Mouse (Mus musculus) limb, embryonic 13.5 days (tissue): ENCODE data around the gene Zfp275. TPM values are rescaled to one million over a fixed set of nuclear protein-coding genes. Genes with fewer than 3 reads are reported as not detected.
"Not testable (repeated sequence)": the region's sequence is repeated elsewhere in the genome, so short reads cannot be mapped to it uniquely, and the experiment has no call there.

Experiments
- ATAC-seq: fragments of 200-750 bp; cut with Nextera tagmentation; 2 replicates; pipeline ENCODE4 v1.8.0; 2017; ENCODE audit warnings: low read depth, moderate number of reproducible peaks, moderate TSS enrichment; ENCODE audit not compliant: low FRiP score
- H3K27ac ChIP-seq: fragments of 300-500 bp; sonication (generic); 2 replicates; pipeline ENCODE4 v1.5.1; 2015; ENCODE audit warnings: inconsistent platforms, mild to moderate bottlenecking, moderate library complexity
- H3K27me3 ChIP-seq: fragments of 300-500 bp; sonication (generic); 2 replicates; pipeline ENCODE4 v1.6.1; 2015; ENCODE audit warnings: mild to moderate bottlenecking, inconsistent platforms
- H3K36me3 ChIP-seq: fragments of 300-500 bp; sonication (generic); 2 replicates; pipeline ENCODE4 v1.6.1; 2015; ENCODE audit warnings: inconsistent platforms, mild to moderate bottlenecking, moderate library complexity
- H3K4me1 ChIP-seq: fragments of 300-500 bp; sonication (generic); 2 replicates; pipeline ENCODE4 v1.6.1; 2015; ENCODE audit warnings: inconsistent platforms
- H3K4me2 ChIP-seq: fragments of 300-500 bp; sonication (generic); replicated peaks from 2 replicates; pipeline ENCODE4 v1.6.1; 2015; ENCODE audit warnings: inconsistent platforms, mild to moderate bottlenecking, moderate library complexity
- H3K4me3 ChIP-seq: fragments of 300-500 bp; sonication (generic); 2 replicates; pipeline ENCODE4 v1.5.1; 2015; ENCODE audit warnings: moderate library complexity, mild to moderate bottlenecking, inconsistent platforms
- H3K9ac ChIP-seq: fragments of 300-500 bp; sonication (generic); 2 replicates; pipeline ENCODE4 v1.6.1; 2015; ENCODE audit warnings: mild to moderate bottlenecking, inconsistent platforms
- H3K9me3 ChIP-seq: fragments of 300-500 bp; sonication (generic); 2 replicates; pipeline ENCODE4 v1.6.1; 2016; ENCODE audit warnings: inconsistent platforms
- WGBS: fragments of 180-500 bp; shearing (Covaris S2); methylation state at CpG from one replicate; pipeline ENCODE4 v1.1.7; 2015; 5-methylcytosine and 5-hydroxymethylcytosine counted together
- polyA plus RNA-seq: library from polyadenylated mRNA; unstranded; fragments of >200 nt; fragmentation: Nextera tagmentation; extraction: Ambion mirVana; gene quantifications from 2 replicates; pipeline ENCODE4 v1.2.1, GENCODE M21; 2015

Zfp275 gene
- polyA plus RNA-seq: 19.6 and 23.3 TPM in 2 replicates

- H3K4me3 ChIP-seq: peak within 1 kb of the TSS; percentile 64
- H3K36me3 ChIP-seq: no peaks in the 10 kb centered on the region; the same call in 1 of the 2 replicates
- no peaks in the 10 kb centered on the region for H3K9me3 ChIP-seq
- H3K4me2 ChIP-seq: peak within 1 kb of the TSS; percentile 64
- H3K4me1 ChIP-seq: peaks cover 12% of the 10 kb centered on the region
- H3K27me3 ChIP-seq: peaks cover 15% of the 10 kb centered on the region; the same call in 1 of the 2 replicates
- WGBS: 10% methylated on average over 37 of the region's 37 CpGs
- H3K9ac ChIP-seq: peak within 1 kb of the TSS; percentile 80
- H3K27ac ChIP-seq: peak within 1 kb of the TSS; percentile 67
- ATAC-seq: peak; percentile 96
Observed at GRCm38 (mm10) chrX:73342483-73342895, at the start of gene Zfp275. Zfp275 (plus strand) TSS chrX:73342621.

DNA sequence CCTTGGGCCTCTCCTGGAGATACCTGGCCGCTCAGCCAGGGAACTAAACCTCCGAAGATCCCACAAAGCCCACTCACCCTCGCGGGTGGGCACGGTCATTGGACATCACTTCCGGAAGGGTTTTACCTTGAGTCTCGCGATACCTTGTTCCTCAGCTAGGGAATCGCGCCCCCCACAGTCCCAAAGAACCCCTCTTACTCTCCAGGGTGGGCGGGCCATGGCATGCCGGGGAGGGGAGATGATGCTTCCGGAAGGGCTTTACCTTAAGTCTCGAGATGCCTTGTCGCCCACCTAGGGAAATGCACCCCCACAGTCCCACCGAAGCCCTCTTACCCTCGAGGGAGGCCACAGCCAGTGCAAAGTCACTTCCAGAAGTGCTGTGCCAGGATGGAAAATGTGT is 49.5 kb upstream of the Zfp275 start, which contains the start of the genes Xlr5a and Xlr5c:
Gene Xlr5a, minus strand, starts transcription at position 101 of the 400 bp plus-strand sequence.
Gene Xlr5c, minus strand, starts transcription at position 101 of the 400 bp plus-strand sequence.
- H3K27me3 ChIP-seq, H3K4me2 ChIP-seq, H3K27ac ChIP-seq, H3K9me3 ChIP-seq, H3K36me3 ChIP-seq, H3K9ac ChIP-seq, H3K4me1 ChIP-seq, ATAC-seq, H3K4me3 ChIP-seq: not testable (repeated sequence)
- WGBS: 95% methylated on average over 13 of the region's 17 CpGs

DNA sequence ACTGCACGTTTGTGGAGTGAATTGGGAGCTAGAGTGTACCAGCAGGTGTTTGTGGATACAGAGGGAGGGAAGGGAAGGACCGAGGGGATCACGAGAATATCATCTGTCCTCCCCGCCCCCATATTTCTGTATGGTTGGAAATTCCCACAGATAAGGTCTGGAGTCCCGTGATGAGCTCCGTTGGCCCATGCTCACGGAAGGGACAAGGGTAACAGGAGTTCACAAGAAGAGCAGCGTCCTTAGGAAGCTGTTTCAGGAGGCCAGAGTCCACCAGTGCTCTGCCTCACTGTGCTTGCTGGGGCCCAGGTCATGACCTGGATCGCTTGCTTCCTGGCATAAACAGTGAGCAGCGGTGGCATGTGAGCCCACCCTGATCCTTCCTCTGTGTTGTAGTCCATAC is 46.7 kb upstream of the Zfp275 start:
- not testable (repeated sequence) for H3K4me2 ChIP-seq, H3K36me3 ChIP-seq, H3K27me3 ChIP-seq, H3K9ac ChIP-seq, H3K4me1 ChIP-seq, ATAC-seq, H3K27ac ChIP-seq, H3K4me3 ChIP-seq, H3K9me3 ChIP-seq
- WGBS: 66% methylated on average over 10 of the region's 10 CpGs

DNA sequence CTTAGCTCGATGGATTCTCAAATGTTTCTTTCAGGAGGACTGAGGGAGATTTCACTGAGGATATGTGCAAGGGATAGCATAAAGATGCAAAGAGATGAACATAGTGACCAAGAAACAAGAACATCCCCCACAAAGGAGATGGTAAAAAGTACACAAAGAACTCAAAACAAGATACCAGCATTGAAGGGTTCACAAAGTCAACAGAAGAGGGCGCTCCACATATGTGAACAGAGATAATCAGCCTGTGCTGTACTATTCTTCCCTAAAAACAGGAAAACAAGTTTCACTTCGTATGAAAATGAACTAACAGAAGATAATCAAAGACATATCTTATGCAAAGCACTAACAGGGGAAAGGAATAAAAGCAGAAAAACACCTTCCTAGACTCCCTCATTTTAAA is 29.9 kb upstream of the Zfp275 start:
- no peak overlapping the region for H3K4me3 ChIP-seq
- H3K4me1 ChIP-seq: no peaks in the 10 kb centered on the region
- no peak overlapping the region for H3K27ac ChIP-seq
- H3K27me3 ChIP-seq: no peaks in the 10 kb centered on the region
- no peaks in the 10 kb centered on the region for H3K9me3 ChIP-seq
- no peak overlapping the region for H3K4me2 ChIP-seq
- no peak overlapping the region for H3K9ac ChIP-seq
- no peak for ATAC-seq
- H3K36me3 ChIP-seq: no peaks in the 10 kb centered on the region
- 30% methylated on average over 3 of the region's 3 CpGs for WGBS

DNA sequence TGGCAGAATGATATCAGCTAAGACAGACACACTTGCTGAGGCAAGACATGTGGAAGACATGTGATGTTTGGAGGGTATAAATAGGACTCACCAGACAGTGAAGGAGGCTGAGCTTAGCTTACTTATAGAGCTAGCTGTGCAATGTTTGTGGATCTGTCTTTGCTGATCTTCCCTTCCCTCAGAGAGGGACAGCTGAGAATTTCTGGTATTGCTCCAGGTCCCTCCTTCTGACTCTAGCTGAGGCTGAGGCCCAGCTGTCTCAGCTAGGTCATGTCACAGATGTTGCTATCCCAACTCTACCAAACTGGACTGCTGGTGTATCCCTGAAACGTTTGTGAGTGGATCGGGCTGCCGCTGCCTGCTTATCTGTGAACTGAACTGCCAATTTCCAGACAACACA is 21.4 kb upstream of the Zfp275 start:
- H3K9me3 ChIP-seq: no peaks in the 10 kb centered on the region
- ATAC-seq: peak; percentile 32; the same call in 1 of the 2 replicates
- H3K36me3 ChIP-seq: no peaks in the 10 kb centered on the region
- no peak overlapping the region for H3K27ac ChIP-seq
- no peaks in the 10 kb centered on the region for H3K27me3 ChIP-seq
- no peak overlapping the region for H3K4me3 ChIP-seq
- no peak overlapping the region for H3K9ac ChIP-seq
- no peaks in the 10 kb centered on the region for H3K4me1 ChIP-seq
- WGBS: 62% methylated on average over 3 of the region's 3 CpGs
- H3K4me2 ChIP-seq: no peak overlapping the region

DNA sequence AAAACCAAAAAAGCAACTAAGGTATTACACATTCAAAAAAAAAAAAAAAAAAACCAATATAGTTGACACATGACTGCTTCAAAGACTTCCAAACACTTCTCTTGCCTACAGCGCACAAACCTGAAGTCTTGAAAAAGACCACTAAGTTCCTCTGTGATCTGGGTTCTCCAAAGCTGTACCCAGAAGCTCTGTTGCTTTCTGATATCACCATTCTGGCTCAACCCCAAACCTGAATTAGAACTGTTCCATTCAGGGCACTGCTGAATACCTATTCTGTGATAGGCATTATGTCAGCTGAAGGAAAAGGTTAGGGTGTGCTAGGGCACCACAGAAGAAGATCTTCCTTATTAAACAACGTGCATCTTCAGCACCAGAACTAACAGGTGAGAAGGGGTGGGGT is 15.2 kb upstream of the Zfp275 start:
- Histone ChIP-seq H3K9ac (no peak overlapping the region), H3K27me3 (no peaks in the 10 kb centered on the region; the same call in 1 of the 2 replicates), H3K36me3 (no peaks in the 10 kb centered on the region), H3K9me3 (no peaks in the 10 kb centered on the region), H3K4me1 (no peaks in the 10 kb centered on the region), H3K4me2 (no peak overlapping the region), H3K27ac (no peak overlapping the region), H3K4me3 (no peak overlapping the region)
- WGBS: 74% methylated on average over 2 of the region's 2 CpGs
- no peak for ATAC-seq

- H3K27me3 ChIP-seq: peaks cover 12% of the 10 kb centered on the region; the same call in 1 of the 2 replicates
- no peaks in the 10 kb centered on the region for H3K4me1 ChIP-seq
- H3K36me3 ChIP-seq: no peaks in the 10 kb centered on the region
- no peak overlapping the region for H3K27ac ChIP-seq
- no peaks in the 10 kb centered on the region for H3K9me3 ChIP-seq
- no peak overlapping the region for H3K9ac ChIP-seq
- no peak overlapping the region for H3K4me2 ChIP-seq
- ATAC-seq: no peak
- H3K4me3 ChIP-seq: no peak overlapping the region
Observed at GRCm38 (mm10) chrX:73333548-73333947, 8.9 kb upstream of the Zfp275 start.

DNA sequence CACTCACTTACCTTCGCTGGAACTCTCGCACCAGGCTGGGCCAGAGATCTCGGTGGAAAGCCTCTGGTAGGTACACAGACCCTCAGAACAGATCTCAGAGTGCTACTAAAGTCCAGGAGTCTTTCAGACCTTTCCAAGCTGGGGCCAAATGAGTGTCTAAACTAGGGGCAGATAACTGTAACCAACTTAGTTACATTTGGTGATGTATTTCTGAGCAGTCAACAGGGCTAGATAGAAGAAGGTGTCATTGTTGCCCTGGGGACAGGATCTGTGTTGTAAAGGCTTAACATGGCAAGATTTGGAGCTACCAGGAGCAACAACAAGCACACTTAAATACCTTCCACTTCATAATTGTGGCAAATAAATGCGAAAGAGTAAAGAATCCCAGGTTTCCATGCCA is 5.7 kb upstream of the Zfp275 start, which contains the start of gene Gm45015:
Gene Gm45015, minus strand, starts transcription at position 101 of the 400 bp plus-strand sequence.
- no peak for ATAC-seq
- Histone ChIP-seq H3K36me3 (no peaks in the 10 kb centered on the region), H3K9me3 (no peaks in the 10 kb centered on the region), H3K27ac (no peak within 1 kb of the TSS), H3K4me2 (no peak within 1 kb of the TSS), H3K4me3 (no peak within 1 kb of the TSS), H3K4me1 (no peaks in the 10 kb centered on the region), H3K27me3 (peaks cover 14% of the 10 kb centered on the region; the same call in 1 of the 2 replicates), H3K9ac (no peak within 1 kb of the TSS)
- WGBS: 93% methylated on average over 4 of the region's 4 CpGs

DNA sequence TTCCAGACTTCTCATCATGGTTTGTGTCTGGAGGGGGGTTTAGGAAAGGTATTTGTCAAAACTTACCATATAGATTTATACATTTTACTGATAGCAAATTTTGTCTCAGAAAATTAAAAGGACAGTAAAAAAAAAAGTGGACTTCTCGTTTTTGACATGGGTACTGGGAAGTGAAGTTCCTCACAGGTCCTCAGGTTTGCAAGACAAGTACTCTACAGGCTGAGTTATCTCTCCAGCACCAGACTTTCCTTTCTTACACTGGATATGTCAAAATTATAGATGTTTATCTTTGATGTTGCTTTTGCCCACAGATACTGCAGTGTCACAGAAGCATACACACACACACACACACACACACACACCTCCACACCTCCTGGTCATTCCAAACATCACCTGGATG is 948 bp upstream of the Zfp275 start:
- Histone ChIP-seq H3K36me3 (no peaks in the 10 kb centered on the region; the same call in 1 of the 2 replicates), H3K4me1 (peaks cover 12% of the 10 kb centered on the region), H3K9me3 (no peaks in the 10 kb centered on the region), H3K4me2 (no peak overlapping the region), H3K9ac (no peak overlapping the region), H3K4me3 (no peak overlapping the region), H3K27ac (no peak overlapping the region), H3K27me3 (peaks cover 16% of the 10 kb centered on the region; the same call in 1 of the 2 replicates)
- WGBS: 39% methylated on average over 1 of the region's 1 CpGs
- no peak for ATAC-seq

DNA sequence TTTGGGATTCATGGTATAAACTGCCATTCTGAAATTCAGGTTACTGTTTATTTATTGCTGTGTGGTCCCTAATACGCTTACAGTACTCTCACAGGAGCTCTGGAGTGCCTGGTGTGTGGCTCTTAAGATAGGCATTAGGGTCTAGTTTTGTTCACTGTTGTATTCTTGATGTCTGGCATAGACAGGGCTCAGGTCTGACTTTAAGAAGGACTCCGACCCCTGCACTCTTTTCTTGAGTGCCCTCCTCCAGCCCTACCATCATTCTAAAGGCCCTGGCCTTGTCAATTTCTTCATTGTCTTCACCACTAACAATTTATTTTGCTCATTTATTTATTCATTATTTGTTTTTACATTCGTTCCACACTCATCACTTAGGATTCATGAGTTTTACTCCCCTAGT is 353 bp upstream of the Zfp275 start:
- ATAC-seq: peak; percentile 30; the same call in 1 of the 2 replicates
- peak overlapping the region; percentile 64 for H3K4me2 ChIP-seq
- peaks cover 12% of the 10 kb centered on the region for H3K4me1 ChIP-seq
- peak overlapping the region; percentile 64 for H3K4me3 ChIP-seq
- H3K9me3 ChIP-seq: no peaks in the 10 kb centered on the region
- WGBS: 32% methylated on average over 3 of the region's 3 CpGs
- peaks cover 15% of the 10 kb centered on the region; the same call in 1 of the 2 replicates for H3K27me3 ChIP-seq
- H3K36me3 ChIP-seq: no peaks in the 10 kb centered on the region; the same call in 1 of the 2 replicates
- H3K27ac ChIP-seq: no peak overlapping the region
- H3K9ac ChIP-seq: no peak overlapping the region

- Histone ChIP-seq H3K9me3 (no peaks in the 10 kb centered on the region), H3K27me3 (peaks cover 15% of the 10 kb centered on the region; the same call in 1 of the 2 replicates), H3K27ac (peak overlapping the region; percentile 67), H3K9ac (peak overlapping the region; percentile 80), H3K4me1 (peaks cover 12% of the 10 kb centered on the region), H3K36me3 (no peaks in the 10 kb centered on the region; the same call in 1 of the 2 replicates), H3K4me3 (peak overlapping the region; percentile 64), H3K4me2 (peak overlapping the region; percentile 64)
- 17% methylated on average over 14 of the region's 15 CpGs for WGBS
- peak; percentile 15; the same call in 1 of the 2 replicates for ATAC-seq
Observed at GRCm38 (mm10) chrX:73342941-73343735, 717 bp downstream of the Zfp275 start.

DNA sequence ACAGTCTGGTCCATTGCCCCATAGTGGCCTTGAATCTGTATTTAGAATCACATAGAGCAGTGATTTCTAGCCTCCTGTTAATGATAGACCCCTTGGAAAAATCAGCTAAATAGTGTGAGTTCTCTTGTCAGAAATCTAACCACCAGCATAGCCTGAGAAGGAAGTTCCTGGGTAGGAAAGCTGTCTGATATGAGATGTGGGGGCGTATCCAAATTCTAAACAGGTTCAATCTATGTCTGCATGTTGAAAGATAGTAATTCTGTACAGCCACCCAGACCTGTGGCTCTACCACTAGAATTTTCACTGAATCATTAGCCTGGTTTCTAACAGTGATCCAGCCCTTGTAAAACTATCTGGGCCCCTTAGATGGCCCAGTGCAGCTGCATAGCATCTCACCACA is 1.4 kb downstream of the Zfp275 start:
- no peak overlapping the region for H3K9ac ChIP-seq
- H3K4me2 ChIP-seq: peak overlapping the region; percentile 64
- H3K4me1 ChIP-seq: peaks cover 12% of the 10 kb centered on the region
- no peak overlapping the region for H3K27ac ChIP-seq
- WGBS: 84% methylated on average over 1 of the region's 1 CpGs
- no peak for ATAC-seq
- no peaks in the 10 kb centered on the region for H3K9me3 ChIP-seq
- peaks cover 15% of the 10 kb centered on the region; the same call in 1 of the 2 replicates for H3K27me3 ChIP-seq
- peak overlapping the region; percentile 64; the same call in 1 of the 2 replicates for H3K4me3 ChIP-seq
- no peaks in the 10 kb centered on the region; the same call in 1 of the 2 replicates for H3K36me3 ChIP-seq
